Mouse (Mus musculus) frontal cortex, adult (tissue): Measurements from ENCODE around the gene Plekhg2.
A peak's percentile ranks its signal among the peaks of the same experiment; 100 is the strongest.

Experiments used
- ATAC-seq: cut with Nextera tagmentation; 2 replicates; pipeline ENCODE4 v1.9.2; 2017; ENCODE audit warnings: mild to moderate bottlenecking, moderate library complexity, mixed read lengths; ENCODE audit not compliant: low TSS enrichment

The Plekhg2 gene

GRCm38 (mm10) chr7:28335471-28335870 is 36.9 kb downstream of the Plekhg2 start:
- ATAC-seq: no peak

- no peak for ATAC-seq
Observed at GRCm38 (mm10) chr7:28334534-28334933, 37.9 kb downstream of the Plekhg2 start.

GRCm38 (mm10) chr7:28328260-28328659 is 44.1 kb downstream of the Plekhg2 start:
- ATAC-seq: no peak

GRCm38 (mm10) chr7:28326457-28326856 is 45.9 kb downstream of the Plekhg2 start:
- no peak for ATAC-seq

- no peak for ATAC-seq
Observed at GRCm38 (mm10) chr7:28325293-28325692, 47.1 kb downstream of the Plekhg2 start.

GRCm38 (mm10) chr7:28321974-28322720 is 50.3 kb downstream of the Plekhg2 start:
- ATAC-seq: no peak

- no peak for ATAC-seq
Observed at GRCm38 (mm10) chr7:28318714-28319113, 53.7 kb downstream of the Plekhg2 start.

GRCm38 (mm10) chr7:28318036-28318435 is 54.4 kb downstream of the Plekhg2 start:
- no peak for ATAC-seq

- peak; percentile 95 for ATAC-seq
Observed at GRCm38 (mm10) chr7:28311926-28312543, 60.4 kb downstream of the Plekhg2 start, which contains the start of gene Timm50. TSS of gene Timm50 (minus strand) at chr7:28312072.

GRCm38 (mm10) chr7:28311151-28311925 is 61.1 kb downstream of the Plekhg2 start:
- ATAC-seq: no peak

GRCm38 (mm10) chr7:28309737-28310136 is 62.7 kb downstream of the Plekhg2 start:
- no peak for ATAC-seq
